Mouse (Mus musculus): ENCODE measurements around the gene Aoah.

GRCm38 (mm10) chr13:21005642-21006320 is 211.9 kb downstream of the Aoah start:
- TF ChIP-seq CTCF (IDR thresholded peaks at IDR 0.05; ENCODE audit: low read depth) (no peak), EP300 (IDR thresholded peaks at IDR 0.05; ENCODE audit: low read depth) (no peak)
